Mouse (Mus musculus) E14TG2a.4 (cell line): Measurements from ENCODE around the gene Abr.

Experiments
- CTCF ChIP-seq: conservative IDR thresholded peaks from 2 replicates; pipeline ENCODE4 v1.5.1; 2014; ENCODE audit warnings: low read length
- NANOG ChIP-seq: IDR thresholded peaks from 2 replicates; pipeline ENCODE4 v1.6.1; 2014; ENCODE audit warnings: borderline replicate concordance, low read length, mixed read lengths
- POU5F1 ChIP-seq: IDR thresholded peaks from 2 replicates; pipeline ENCODE4 v1.6.1; 2014; ENCODE audit warnings: low read length, borderline replicate concordance

- no peak for TF ChIP-seq CTCF
- TF ChIP-seq POU5F1, result no peak
- TF ChIP-seq NANOG, result no peak
These were observed 153.8 kb downstream of the Abr start for GRCm38 (mm10) chr11:76468347-76468746.
